Mouse (Mus musculus): ENCODE data around the gene Des.

The Des gene

GRCm38 (mm10) chr1:75347279-75347678, 12.8 kb upstream of the Des start:
- DNase-seq (ENCODE audit: low spot score): no peak

GRCm38 (mm10) chr1:75349275-75349674, 10.9 kb upstream of the Des start:
- no peak for DNase-seq (ENCODE audit: low spot score)

- DNase-seq (ENCODE audit: low spot score): peak; percentile 61
These were observed 2.9 kb upstream of the Des start for GRCm38 (mm10) chr1:75357261-75357660.

GRCm38 (mm10) chr1:75358009-75358408, 2.1 kb upstream of the Des start:
- DNase-seq (ENCODE audit: low spot score): no peak

- DNase-seq (ENCODE audit: low spot score): peak; percentile 46
These were observed 783 bp upstream of the Des start for GRCm38 (mm10) chr1:75359346-75359745.

GRCm38 (mm10) chr1:75361123-75361522, 994 bp downstream of the Des start:
- DNase-seq (ENCODE audit: low spot score): no peak

GRCm38 (mm10) chr1:75361750-75362149, 1.6 kb downstream of the Des start:
- DNase-seq (ENCODE audit: low spot score): no peak

GRCm38 (mm10) chr1:75363868-75364267, 3.7 kb downstream of the Des start:
- DNase-seq (ENCODE audit: low spot score): no peak

- peak; percentile 50 for DNase-seq (ENCODE audit: low spot score)
These were observed 5.5 kb downstream of the Des start for GRCm38 (mm10) chr1:75365510-75366137.

- no peak for DNase-seq (ENCODE audit: low spot score)
These were observed 9.3 kb downstream of the Des start for GRCm38 (mm10) chr1:75369360-75369983.

GRCm38 (mm10) chr1:75369984-75370660, 10.0 kb downstream of the Des start:
- peak; percentile 69 for DNase-seq (ENCODE audit: low spot score)

GRCm38 (mm10) chr1:75371317-75372095, 11.4 kb downstream of the Des start:
- peak; percentile 83 for DNase-seq (ENCODE audit: low spot score)

- no peak for DNase-seq (ENCODE audit: low spot score)
These were observed 12.3 kb downstream of the Des start for GRCm38 (mm10) chr1:75372450-75372849.

- no peak for DNase-seq (ENCODE audit: low spot score)
These were observed 13.1 kb downstream of the Des start for GRCm38 (mm10) chr1:75373276-75373675.

- no peak for DNase-seq (ENCODE audit: low spot score)
These were observed 15.1 kb downstream of the Des start, which contains the start of gene Speg for GRCm38 (mm10) chr1:75374950-75375936. TSS of gene Speg (plus strand) at chr1:75375297.

- DNase-seq (ENCODE audit: low spot score): no peak
These were observed 19.1 kb downstream of the Des start for GRCm38 (mm10) chr1:75379196-75379595.

- no peak for DNase-seq (ENCODE audit: low spot score)
These were observed 19.8 kb downstream of the Des start for GRCm38 (mm10) chr1:75379931-75380330.

- no peak for DNase-seq (ENCODE audit: low spot score)
These were observed 20.8 kb downstream of the Des start for GRCm38 (mm10) chr1:75380951-75381350.

GRCm38 (mm10) chr1:75381482-75382355, 21.6 kb downstream of the Des start:
- DNase-seq (ENCODE audit: low spot score): peak; percentile 72

GRCm38 (mm10) chr1:75382356-75383071, 22.4 kb downstream of the Des start:
- DNase-seq (ENCODE audit: low spot score): no peak
